Mouse (Mus musculus): Measurements from ENCODE around the gene Tmc8. TPM values are rescaled to one million over a fixed set of nuclear protein-coding genes. Genes with fewer than 3 reads are reported as not detected.
A peak's percentile ranks its signal among the peaks of the same experiment; 100 is the strongest.

Tmc8 gene
- 0.30 and 0.39 TPM in 2 replicates for polyA plus RNA-seq (2011; ENCODE audit: insufficient read length, low read depth, missing spikeins)

GRCm38 (mm10) chr11:117781993-117782704 is at the start of gene Tmc8, which contains the start of gene Tmc6:
Gene Tmc8, plus strand, starts transcription at chr11:117782076.
Gene Tmc6, minus strand, starts transcription at chr11:117782198.
- TF ChIP-seq CTCF (IDR thresholded peaks at IDR 0.05; ENCODE audit: borderline replicate concordance, insufficient read depth, low read length) (no peak), POLR2A (IDR thresholded peaks at IDR 0.05; ENCODE audit: low read depth, low read length) (no peak)
- H3K27ac ChIP-seq (ENCODE audit: insufficient read depth, low read length), result peak within 1 kb of the TSS; percentile 61
- H3K4me3 ChIP-seq (ENCODE audit: insufficient read depth, low read length), result 0 out of 2 replicates have a peak within 1 kb of the TSS, but pooled peaks have one; percentile 3
- peaks cover 5% of the 10 kb centered on the region; the same call in 1 of the 2 replicates for H3K4me1 ChIP-seq (ENCODE audit: control insufficient read depth, insufficient read depth, low read length)

GRCm38 (mm10) chr11:117736037-117736689 is 45.7 kb upstream of the Tmc8 start:
- Histone ChIP-seq H3K4me3 (ENCODE audit: insufficient read depth, low read length) (no peak overlapping the region), H3K27ac (ENCODE audit: insufficient read depth, low read length) (no peak overlapping the region), H3K4me1 (ENCODE audit: control insufficient read depth, insufficient read depth, low read length) (peaks cover 3% of the 10 kb centered on the region; the same call in 1 of the 2 replicates)
- TF ChIP-seq POLR2A (IDR thresholded peaks at IDR 0.05; ENCODE audit: low read depth, low read length) (no peak), CTCF (IDR thresholded peaks at IDR 0.05; ENCODE audit: borderline replicate concordance, insufficient read depth, low read length) (no peak)

- peaks cover 3% of the 10 kb centered on the region; the same call in 1 of the 2 replicates for H3K4me1 ChIP-seq (ENCODE audit: control insufficient read depth, insufficient read depth, low read length)
- TF ChIP-seq CTCF (IDR thresholded peaks at IDR 0.05; ENCODE audit: borderline replicate concordance, insufficient read depth, low read length), result no peak
- TF ChIP-seq POLR2A (IDR thresholded peaks at IDR 0.05; ENCODE audit: low read depth, low read length), result no peak
- no peak overlapping the region for H3K27ac ChIP-seq (ENCODE audit: insufficient read depth, low read length)
Measured at GRCm38 (mm10) chr11:117738123-117738522, 43.8 kb upstream of the Tmc8 start.

GRCm38 (mm10) chr11:117741128-117741527 is 40.7 kb upstream of the Tmc8 start:
- no peak for TF ChIP-seq POLR2A (IDR thresholded peaks at IDR 0.05; ENCODE audit: low read depth, low read length)
- no peak for TF ChIP-seq CTCF (IDR thresholded peaks at IDR 0.05; ENCODE audit: borderline replicate concordance, insufficient read depth, low read length)
- Histone ChIP-seq H3K4me1 (ENCODE audit: control insufficient read depth, insufficient read depth, low read length) (no peaks in the 10 kb centered on the region), H3K27ac (ENCODE audit: insufficient read depth, low read length) (no peak overlapping the region), H3K4me3 (ENCODE audit: insufficient read depth, low read length) (no peak overlapping the region)

More at GRCm38 (mm10) chr11:117738123-117738522, 43.8 kb upstream of the Tmc8 start:
- H3K4me3 ChIP-seq (ENCODE audit: insufficient read depth, low read length), result no peak overlapping the region

GRCm38 (mm10) chr11:117742243-117742642 is 39.6 kb upstream of the Tmc8 start:
- TF ChIP-seq CTCF (IDR thresholded peaks at IDR 0.05; ENCODE audit: borderline replicate concordance, insufficient read depth, low read length) (no peak), POLR2A (IDR thresholded peaks at IDR 0.05; ENCODE audit: low read depth, low read length) (no peak)
- Histone ChIP-seq H3K27ac (ENCODE audit: insufficient read depth, low read length) (no peak overlapping the region), H3K4me3 (ENCODE audit: insufficient read depth, low read length) (no peak overlapping the region), H3K4me1 (ENCODE audit: control insufficient read depth, insufficient read depth, low read length) (no peaks in the 10 kb centered on the region)

- no peak overlapping the region for H3K27ac ChIP-seq (ENCODE audit: insufficient read depth, low read length)
- no peak overlapping the region for H3K4me3 ChIP-seq (ENCODE audit: insufficient read depth, low read length)
- no peaks in the 10 kb centered on the region for H3K4me1 ChIP-seq (ENCODE audit: control insufficient read depth, insufficient read depth, low read length)
- TF ChIP-seq CTCF (IDR thresholded peaks at IDR 0.05; ENCODE audit: borderline replicate concordance, insufficient read depth, low read length), result no peak
- no peak for TF ChIP-seq POLR2A (IDR thresholded peaks at IDR 0.05; ENCODE audit: low read depth, low read length)
Measured at GRCm38 (mm10) chr11:117742715-117743114, 39.2 kb upstream of the Tmc8 start.

- Histone ChIP-seq H3K4me3 (ENCODE audit: insufficient read depth, low read length) (no peak overlapping the region), H3K4me1 (ENCODE audit: control insufficient read depth, insufficient read depth, low read length) (no peaks in the 10 kb centered on the region), H3K27ac (ENCODE audit: insufficient read depth, low read length) (no peak overlapping the region)
- TF ChIP-seq POLR2A (IDR thresholded peaks at IDR 0.05; ENCODE audit: low read depth, low read length), result no peak
- no peak for TF ChIP-seq CTCF (IDR thresholded peaks at IDR 0.05; ENCODE audit: borderline replicate concordance, insufficient read depth, low read length)
Measured at GRCm38 (mm10) chr11:117743454-117744030, 38.3 kb upstream of the Tmc8 start.

GRCm38 (mm10) chr11:117748628-117749027 is 33.2 kb upstream of the Tmc8 start:
- Histone ChIP-seq H3K27ac (ENCODE audit: insufficient read depth, low read length) (no peak overlapping the region), H3K4me3 (ENCODE audit: insufficient read depth, low read length) (no peak overlapping the region), H3K4me1 (ENCODE audit: control insufficient read depth, insufficient read depth, low read length) (no peaks in the 10 kb centered on the region)
- TF ChIP-seq CTCF (IDR thresholded peaks at IDR 0.05; ENCODE audit: borderline replicate concordance, insufficient read depth, low read length), result no peak
- TF ChIP-seq POLR2A (IDR thresholded peaks at IDR 0.05; ENCODE audit: low read depth, low read length), result no peak

- H3K4me3 ChIP-seq (ENCODE audit: insufficient read depth, low read length), result no peak overlapping the region
- TF ChIP-seq POLR2A (IDR thresholded peaks at IDR 0.05; ENCODE audit: low read depth, low read length), result no peak
- no peak for TF ChIP-seq CTCF (IDR thresholded peaks at IDR 0.05; ENCODE audit: borderline replicate concordance, insufficient read depth, low read length)
- no peak overlapping the region for H3K27ac ChIP-seq (ENCODE audit: insufficient read depth, low read length)
- no peaks in the 10 kb centered on the region for H3K4me1 ChIP-seq (ENCODE audit: control insufficient read depth, insufficient read depth, low read length)
Measured at GRCm38 (mm10) chr11:117749414-117749813, 32.5 kb upstream of the Tmc8 start.
